Mouse (Mus musculus) olfactory bulb, adult 2 months (tissue): ENCODE measurements around the gene Aplp1. TPM values are rescaled to one million over a fixed set of nuclear protein-coding genes. Genes with fewer than 3 reads are reported as not detected.
A peak's percentile ranks its signal among the peaks of the same experiment; 100 is the strongest.

Experiments
- H3K27ac ChIP-seq: fragments of 200-500 bp; 2 replicates; pipeline ENCODE4 v1.5.1; 2012; ENCODE audit warnings: low read depth, low read length; ENCODE audit not compliant: insufficient read depth
- H3K4me1 ChIP-seq: fragments of 200-500 bp; 2 replicates; pipeline ENCODE4 v1.6.1; 2012; ENCODE audit warnings: low read length; ENCODE audit not compliant: control insufficient read depth, insufficient read depth
- H3K4me3 ChIP-seq: fragments of 200-500 bp; 2 replicates; pipeline ENCODE4 v1.5.1; 2012; ENCODE audit warnings: mild to moderate bottlenecking, low read depth, low read length, moderate library complexity; ENCODE audit not compliant: insufficient read depth
- CTCF ChIP-seq: fragments of 200-500 bp; IDR thresholded peaks from 2 replicates; pipeline ENCODE4 v1.5.1; 2012; ENCODE audit warnings: low read depth, mild to moderate bottlenecking, low read length, moderate library complexity; ENCODE audit not compliant: insufficient read depth
- POLR2A ChIP-seq: fragments of 200-500 bp; IDR thresholded peaks from 2 replicates; pipeline ENCODE4 v1.6.1; 2012; ENCODE audit warnings: mild to moderate bottlenecking, low read depth, low read length, moderate library complexity; ENCODE audit not compliant: insufficient read depth
- WGBS: fragments of 180-500 bp; shearing (Covaris S2); methylation state at CpG from one replicate; pipeline ENCODE4 v1.1.7; 2018; 5-methylcytosine and 5-hydroxymethylcytosine counted together
- polyA plus RNA-seq: library from polyadenylated mRNA; stranded (reverse); fragments of >200 nt; gene quantifications from 2 replicates; pipeline ENCODE4 v1.2.4, GENCODE M21; 2012; ENCODE audit warnings: low replicate concordance; ENCODE audit not compliant: missing spikeins, insufficient read depth, insufficient read length

Aplp1 gene
- polyA plus RNA-seq, 1 experiment = 174 TPM

GRCm38 (mm10) chr7:30394379-30394778, 51.0 kb downstream of the Aplp1 start:
- no peak for TF ChIP-seq CTCF
- no peak for TF ChIP-seq POLR2A
- WGBS = 40% methylated on average over 11 of the region's 11 CpGs
- Histone ChIP-seq H3K4me1 (peaks cover 12% of the 10 kb centered on the region), H3K4me3 (no peak overlapping the region), H3K27ac (no peak overlapping the region)

GRCm38 (mm10) chr7:30393631-30394030, 51.7 kb downstream of the Aplp1 start:
- WGBS = 61% methylated on average over 4 of the region's 4 CpGs
- no peak overlapping the region for H3K27ac ChIP-seq
- no peak overlapping the region for H3K4me3 ChIP-seq
- TF ChIP-seq CTCF = no peak
- TF ChIP-seq POLR2A = no peak
- peaks cover 12% of the 10 kb centered on the region for H3K4me1 ChIP-seq

- H3K27ac ChIP-seq = peak overlapping the region; percentile 49; the same call in 1 of the 2 replicates
- no peak overlapping the region for H3K4me3 ChIP-seq
- no peak; the same call in 1 of the 2 replicates for TF ChIP-seq POLR2A
- 66% methylated on average over 4 of the region's 4 CpGs for WGBS
- peaks cover 12% of the 10 kb centered on the region for H3K4me1 ChIP-seq
Measured at GRCm38 (mm10) chr7:30392746-30393520, 52.4 kb downstream of the Aplp1 start.

Other genes with a start within 250 kb of the Aplp1 start
- 469 TPM in 1 of 2 replicates, not detected in the other for gene Capns1, start 246.7 kb downstream of the Aplp1 start, polyA plus RNA-seq
- gene Polr2i, start 213.6 kb downstream of the Aplp1 start, polyA plus RNA-seq = not detected in 2 replicates
- gene Tbcb, start 213.3 kb downstream of the Aplp1 start, polyA plus RNA-seq = not detected in 2 replicates
- not detected in 2 replicates for gene Ovol3, start 209.8 kb downstream of the Aplp1 start, polyA plus RNA-seq
- gene Thap8, start 165.4 kb downstream of the Aplp1 start, polyA plus RNA-seq = not detected in 2 replicates
- not detected in 2 replicates for gene Wdr62, start 165.1 kb downstream of the Aplp1 start, polyA plus RNA-seq
- gene Clip3, start 153.8 kb downstream of the Aplp1 start, polyA plus RNA-seq = 737 TPM in 1 of 2 replicates, not detected in the other
- not detected in 2 replicates for gene Alkbh6, start 136.8 kb downstream of the Aplp1 start, polyA plus RNA-seq
- not detected in 2 replicates for gene Syne4, start 130.7 kb downstream of the Aplp1 start, polyA plus RNA-seq
- not detected in 2 replicates for gene E130208F15Rik, start 123.8 kb downstream of the Aplp1 start, polyA plus RNA-seq
- not detected in 2 replicates for gene Sdhaf1, start 121.6 kb downstream of the Aplp1 start, polyA plus RNA-seq
- gene Lrfn3, start 82.8 kb downstream of the Aplp1 start, polyA plus RNA-seq = not detected in 2 replicates
- not detected in 2 replicates for gene Tyrobp, start 31.8 kb downstream of the Aplp1 start, polyA plus RNA-seq
- not detected in 2 replicates for gene Hcst, start 25.7 kb downstream of the Aplp1 start, polyA plus RNA-seq
- not detected in 2 replicates for gene Nfkbid, start 23.8 kb downstream of the Aplp1 start, polyA plus RNA-seq
- gene Kirrel2, start 12.2 kb upstream of the Aplp1 start, polyA plus RNA-seq = not detected in 2 replicates
- not detected in 2 replicates for gene Nphs1, start 12.8 kb upstream of the Aplp1 start, polyA plus RNA-seq
- gene Prodh2, start 48.1 kb upstream of the Aplp1 start, polyA plus RNA-seq = not detected in 2 replicates
- gene Arhgap33, start 89.5 kb upstream of the Aplp1 start, polyA plus RNA-seq = not detected in 2 replicates
- gene Hspb6, start 106.6 kb upstream of the Aplp1 start, polyA plus RNA-seq = not detected in 2 replicates
- not detected in 2 replicates for gene Proser3, start 106.8 kb upstream of the Aplp1 start, polyA plus RNA-seq
- not detected in 2 replicates for gene Lin37, start 114.3 kb upstream of the Aplp1 start, polyA plus RNA-seq
- gene U2af1l4, start 117.8 kb upstream of the Aplp1 start, polyA plus RNA-seq = not detected in 2 replicates
- gene Gm49396, start 117.8 kb upstream of the Aplp1 start, polyA plus RNA-seq = not detected in 2 replicates
- not detected in 2 replicates for gene Psenen, start 118.1 kb upstream of the Aplp1 start, polyA plus RNA-seq
- gene Igflr1, start 119.9 kb upstream of the Aplp1 start, polyA plus RNA-seq = not detected in 2 replicates
- gene Kmt2b, start 143.2 kb upstream of the Aplp1 start, polyA plus RNA-seq = 696 TPM in 1 of 2 replicates, not detected in the other
- not detected in 2 replicates for gene Zbtb32, start 153.4 kb upstream of the Aplp1 start, polyA plus RNA-seq
- gene Upk1a, start 167.3 kb upstream of the Aplp1 start, polyA plus RNA-seq = not detected in 2 replicates
- 1,523 TPM in 1 of 2 replicates, not detected in the other for gene Cox6b1, start 180.6 kb upstream of the Aplp1 start, polyA plus RNA-seq
- gene Etv2, start 190.3 kb upstream of the Aplp1 start, polyA plus RNA-seq = not detected in 2 replicates
- gene Rbm42, start 204.8 kb upstream of the Aplp1 start, polyA plus RNA-seq = not detected in 2 replicates
- not detected in 2 replicates for gene Haus5, start 219.5 kb upstream of the Aplp1 start, polyA plus RNA-seq
- not detected in 2 replicates for gene Pmis2, start 226.1 kb upstream of the Aplp1 start, polyA plus RNA-seq